Comparison of ENCODE assay signal across 8 mouse cellular contexts in genomic region chr16:37654831-37655455, GRCm38 (mm10). TPM values are rescaled to one million over a fixed set of nuclear protein-coding genes. Genes with fewer than 3 reads are reported as not detected.
A peak's percentile ranks its signal among the peaks of the same experiment; 100 is the strongest.
DNase-seq lines count a peak whose midpoint lies in the region; ATAC-seq and TF ChIP-seq lines count a peak whose summit lies in the region.

No protein-coding gene starts in this region.

- TF ChIP-seq CTCF in layer of hippocampus, adult 2 months (conservative IDR thresholded peaks at IDR 0.05): no peak

- no peak overlapping the region for H3K9ac ChIP-seq in embryonic facial prominence, embryonic 15.5 days
- no peak overlapping the region for H3K9ac ChIP-seq in intestine, embryonic 15.5 days
- H3K9ac ChIP-seq in neural tube, embryonic 13.5 days: no peak overlapping the region

- WGBS in embryonic facial prominence, embryonic 15.5 days: 57% methylated on average over 4 of the region's 4 CpGs
- WGBS in intestine, embryonic 15.5 days: 58% methylated on average over 4 of the region's 4 CpGs
- WGBS in neural tube, embryonic 13.5 days: 60% methylated on average over 4 of the region's 4 CpGs

- 0 out of 2 replicates have a peak, but pooled peaks cover 3% of the 10 kb centered on the region for H3K36me3 ChIP-seq in embryonic facial prominence, embryonic 15.5 days
- H3K36me3 ChIP-seq in intestine, embryonic 15.5 days: no peaks in the 10 kb centered on the region
- no peaks in the 10 kb centered on the region for H3K36me3 ChIP-seq in neural tube, embryonic 13.5 days

- no peaks in the 10 kb centered on the region for H3K9me3 ChIP-seq in embryonic facial prominence, embryonic 15.5 days (replicated peaks)
- no peaks in the 10 kb centered on the region for H3K9me3 ChIP-seq in intestine, embryonic 15.5 days
- no peaks in the 10 kb centered on the region for H3K9me3 ChIP-seq in neural tube, embryonic 13.5 days

- peak overlapping the region; percentile 53 for H3K4me2 ChIP-seq in embryonic facial prominence, embryonic 15.5 days (replicated peaks)
- H3K4me2 ChIP-seq in intestine, embryonic 15.5 days (replicated peaks): peak overlapping the region; percentile 51
- peak overlapping the region; percentile 55 for H3K4me2 ChIP-seq in neural tube, embryonic 13.5 days

- H3K27ac ChIP-seq in layer of hippocampus, adult 2 months: peak overlapping the region; percentile 99
- H3K27ac ChIP-seq in embryonic facial prominence, embryonic 15.5 days (replicated peaks): peak overlapping the region; percentile 78; the same call in 1 of the 2 replicates
- H3K27ac ChIP-seq in intestine, embryonic 15.5 days: peak overlapping the region; percentile 38; the same call in 1 of the 2 replicates
- peak overlapping the region; percentile 74 for H3K27ac ChIP-seq in neural tube, embryonic 13.5 days (replicated peaks)

- H3K4me3 ChIP-seq in layer of hippocampus, adult 2 months: peak overlapping the region; percentile 40
- H3K4me3 ChIP-seq in embryonic facial prominence, embryonic 15.5 days (replicated peaks): peak overlapping the region; percentile 75
- no peak overlapping the region for H3K4me3 ChIP-seq in intestine, embryonic 15.5 days (replicated peaks)
- no peak overlapping the region for H3K4me3 ChIP-seq in neural tube, embryonic 13.5 days

- no peak for ATAC-seq in embryonic facial prominence, embryonic 15.5 days (ENCODE audit: insufficient number of reproducible peaks, low FRiP score, low TSS enrichment, low read depth)
- no peak; the same call in 1 of the 2 replicates for ATAC-seq in intestine, embryonic 15.5 days
- ATAC-seq in neural tube, embryonic 13.5 days (ENCODE audit: low read depth): peak; percentile 3; the same call in 1 of the 2 replicates

- DNase-seq in layer of hippocampus, adult 2 months (ENCODE audit: low spot score in 2 of 2): no peak
- DNase-seq in layer of hippocampus, adult 11-12 months (ENCODE audit: low spot score): no peak
- DNase-seq in embryo, embryonic 11 days: no peak
- DNase-seq in urinary bladder, adult 18-20 months (ENCODE audit: low spot score in 2 of 2): no peak
- DNase-seq in cerebellum, adult 11-12 months: no peak

- no peaks in the 10 kb centered on the region for H3K27me3 ChIP-seq in embryonic facial prominence, embryonic 15.5 days
- H3K27me3 ChIP-seq in intestine, embryonic 15.5 days (replicated peaks): no peaks in the 10 kb centered on the region
- no peaks in the 10 kb centered on the region for H3K27me3 ChIP-seq in neural tube, embryonic 13.5 days

- peaks cover 12% of the 10 kb centered on the region for H3K4me1 ChIP-seq in embryonic facial prominence, embryonic 15.5 days
- H3K4me1 ChIP-seq in intestine, embryonic 15.5 days (replicated peaks): peaks cover 10% of the 10 kb centered on the region
- H3K4me1 ChIP-seq in neural tube, embryonic 13.5 days (replicated peaks): peaks cover 43% of the 10 kb centered on the region

RNA-seq across cellular contexts. Expression of gene Ndufb4, which starts 0.7 kb away (rescaled TPM):
- total RNA-seq in layer of hippocampus, adult 2 months (2021): 10 to 100 TPM; 83.1 to 94.7 TPM
- 48.9 and 54.6 TPM in 2 replicates for polyA plus RNA-seq in embryonic facial prominence, embryonic 15.5 days (2015; fragmentation: Nextera tagmentation; extraction: Ambion mirVana)
- 58.4 and 71.7 TPM in 2 replicates for polyA plus RNA-seq in intestine, embryonic 15.5 days (2015; fragmentation: Nextera tagmentation; extraction: Ambion mirVana)
- 68.9 and 85.0 TPM in 2 replicates for polyA plus RNA-seq in neural tube, embryonic 13.5 days (2015; fragmentation: Nextera tagmentation; extraction: Ambion mirVana)

Comparison
In these comparisons a context has a peak if more than half of its experiments do, and no peak if none do; other contexts are left out.
1. H3K27ac ChIP-seq: peak in every context shown above with its lines; median percentile 99 in layer of hippocampus, adult 2 months; 78 in embryonic facial prominence, embryonic 15.5 days; 74 in neural tube, embryonic 13.5 days; 38 in intestine, embryonic 15.5 days.
2. H3K4me3 ChIP-seq: peak in layer of hippocampus, adult 2 months (single experiment) and embryonic facial prominence, embryonic 15.5 days (single experiment); none in intestine, embryonic 15.5 days (single experiment) and neural tube, embryonic 13.5 days (single experiment).
3. Peak in every context shown above with its lines, with median percentiles within 50 percentile points of each other: H3K4me2 ChIP-seq.